Mouse (Mus musculus): ENCODE measurements around the gene Dctn1. TPM values are rescaled to one million over a fixed set of nuclear protein-coding genes. Genes with fewer than 3 reads are reported as not detected.
"Not testable (repeated sequence)": the region's sequence is repeated elsewhere in the genome, so short reads cannot be mapped to it uniquely, and the experiment has no call there.

Dctn1 gene
- total and polyA plus RNA-seq, 3 experiments = 84.2 to 141 (median 125) TPM

GRCm38 (mm10) chr6:83156259-83156684, 9.4 kb upstream of the Dctn1 start, which contains the start of the genes Wdr54 and 1700003E16Rik:
TSS of gene Wdr54 (minus strand) at chr6:83156397.
TSS of gene 1700003E16Rik (plus strand) at chr6:83156404.
- Histone ChIP-seq H3K27ac (no peak within 1 kb of the TSS), H3K9ac (ENCODE audit: low read depth, low read length) (peak within 1 kb of the TSS; percentile 53), H3K79me2 (replicated peaks; ENCODE audit: control insufficient read depth, insufficient read depth, low read length) (no peaks in the 10 kb centered on the region), H3K36me3 (ENCODE audit: control insufficient read depth, insufficient read depth, low read length) (no peaks in the 10 kb centered on the region), H3K27me3 (ENCODE audit: control insufficient read depth, insufficient read depth, low read length) (no peaks in the 10 kb centered on the region), H3K4me1 (ENCODE audit: control insufficient read depth, insufficient read depth, low read length) (peaks cover 1% of the 10 kb centered on the region; the same call in 1 of the 2 replicates), H3K4me3 (peak within 1 kb of the TSS; percentile 52)
- DNase-seq = peak; percentile 66 to 75
- intact Hi-C loops (cut with DNase I) = no loop called here
- TF ChIP-seq EP300 (IDR thresholded peaks at IDR 0.05; ENCODE audit: insufficient read depth, low read depth, low read length) = no peak
- no peak for TF ChIP-seq POLR2A (IDR thresholded peaks at IDR 0.05; ENCODE audit: insufficient read depth, low read depth, low read length)
- TF ChIP-seq CTCF (IDR thresholded peaks at IDR 0.05) = no peak
- WGBS = 2% methylated on average over 32 of the region's 32 CpGs

- 25% methylated on average over 3 of the region's 3 CpGs for WGBS
- intact Hi-C loops (cut with DNase I) = loop anchor here (2.0 kb wide), 3 partner anchors 19 to 53 kb away; no protein-coding TSS in a partner anchor
- not testable (repeated sequence) for H3K4me1 ChIP-seq (ENCODE audit: control insufficient read depth, insufficient read depth, low read length)
These were observed 6.3 kb upstream of the Dctn1 start for GRCm38 (mm10) chr6:83159456-83159855.

GRCm38 (mm10) chr6:83161442-83161841, 4.3 kb upstream of the Dctn1 start:
- DNase-seq = no peak
- TF ChIP-seq POLR2A (IDR thresholded peaks at IDR 0.05; ENCODE audit: insufficient read depth, low read depth, low read length) = no peak
- no peak for TF ChIP-seq EP300 (IDR thresholded peaks at IDR 0.05; ENCODE audit: insufficient read depth, low read depth, low read length)
- TF ChIP-seq CTCF (IDR thresholded peaks at IDR 0.05) = no peak
- Histone ChIP-seq H3K79me2 (replicated peaks; ENCODE audit: control insufficient read depth, insufficient read depth, low read length) (0 out of 2 replicates have a peak, but pooled peaks cover 2% of the 10 kb centered on the region), H3K9ac (ENCODE audit: low read depth, low read length) (no peak overlapping the region), H3K36me3 (ENCODE audit: control insufficient read depth, insufficient read depth, low read length) (no peaks in the 10 kb centered on the region), H3K4me3 (no peak overlapping the region), H3K27me3 (ENCODE audit: control insufficient read depth, insufficient read depth, low read length) (peaks cover 2% of the 10 kb centered on the region; the same call in 1 of the 2 replicates), H3K4me1 (ENCODE audit: control insufficient read depth, insufficient read depth, low read length) (peaks cover 3% of the 10 kb centered on the region; the same call in 1 of the 2 replicates), H3K27ac (no peak overlapping the region)
- WGBS = 33% methylated on average over 19 of the region's 19 CpGs
- intact Hi-C loops (cut with DNase I) = loop anchor here (2.0 kb wide), 1 partner anchor 165 kb away; no protein-coding TSS in a partner anchor

More at GRCm38 (mm10) chr6:83159456-83159855, 6.3 kb upstream of the Dctn1 start:
- peak; percentile 66 for TF ChIP-seq CTCF (IDR thresholded peaks at IDR 0.05)
- not testable (repeated sequence) for H3K79me2 ChIP-seq (replicated peaks; ENCODE audit: control insufficient read depth, insufficient read depth, low read length); H3K27ac ChIP-seq; H3K36me3 ChIP-seq (ENCODE audit: control insufficient read depth, insufficient read depth, low read length); H3K27me3 ChIP-seq (ENCODE audit: control insufficient read depth, insufficient read depth, low read length); H3K4me3 ChIP-seq; H3K9ac ChIP-seq (ENCODE audit: low read depth, low read length); DNase-seq

GRCm38 (mm10) chr6:83161921-83162641, 3.6 kb upstream of the Dctn1 start:
- Histone ChIP-seq H3K4me3 (peak overlapping the region; percentile 27), H3K27ac (peak overlapping the region; percentile 12; the same call in 1 of the 2 replicates), H3K36me3 (ENCODE audit: control insufficient read depth, insufficient read depth, low read length) (no peaks in the 10 kb centered on the region), H3K79me2 (replicated peaks; ENCODE audit: control insufficient read depth, insufficient read depth, low read length) (0 out of 2 replicates have a peak, but pooled peaks cover 2% of the 10 kb centered on the region), H3K4me1 (ENCODE audit: control insufficient read depth, insufficient read depth, low read length) (peaks cover 1% of the 10 kb centered on the region; the same call in 1 of the 2 replicates), H3K27me3 (ENCODE audit: control insufficient read depth, insufficient read depth, low read length) (peaks cover 2% of the 10 kb centered on the region; the same call in 1 of the 2 replicates), H3K9ac (ENCODE audit: low read depth, low read length) (peak overlapping the region; percentile 27)
- TF ChIP-seq POLR2A (IDR thresholded peaks at IDR 0.05; ENCODE audit: insufficient read depth, low read depth, low read length) (no peak), CTCF (IDR thresholded peaks at IDR 0.05) (no peak), EP300 (IDR thresholded peaks at IDR 0.05; ENCODE audit: insufficient read depth, low read depth, low read length) (no peak)
- 1% methylated on average over 49 of the region's 49 CpGs for WGBS
- DNase-seq = peak; percentile 61 to 65
- intact Hi-C loops (cut with DNase I) = loop anchor here (2.0 kb wide), 1 partner anchor 165 kb away; no protein-coding TSS in a partner anchor

GRCm38 (mm10) chr6:83162701-83163100, 3.0 kb upstream of the Dctn1 start:
- Histone ChIP-seq H3K27ac (peak overlapping the region; percentile 12; the same call in 1 of the 2 replicates), H3K79me2 (replicated peaks; ENCODE audit: control insufficient read depth, insufficient read depth, low read length) (0 out of 2 replicates have a peak, but pooled peaks cover 2% of the 10 kb centered on the region)
- 1% methylated on average over 8 of the region's 8 CpGs for WGBS

More at GRCm38 (mm10) chr6:83162701-83163100, 3.0 kb upstream of the Dctn1 start:
- intact Hi-C loops (cut with DNase I) = no loop called here
- no peak for TF ChIP-seq POLR2A (IDR thresholded peaks at IDR 0.05; ENCODE audit: insufficient read depth, low read depth, low read length)
- no peak for TF ChIP-seq EP300 (IDR thresholded peaks at IDR 0.05; ENCODE audit: insufficient read depth, low read depth, low read length)
- peak; percentile 72 for TF ChIP-seq CTCF (IDR thresholded peaks at IDR 0.05)
- H3K36me3 ChIP-seq (ENCODE audit: control insufficient read depth, insufficient read depth, low read length) = no peaks in the 10 kb centered on the region
- DNase-seq = peak; percentile 36 to 62
- no peak overlapping the region for H3K9ac ChIP-seq (ENCODE audit: low read depth, low read length)
- peak overlapping the region; percentile 27 for H3K4me3 ChIP-seq
- peaks cover 2% of the 10 kb centered on the region; the same call in 1 of the 2 replicates for H3K27me3 ChIP-seq (ENCODE audit: control insufficient read depth, insufficient read depth, low read length)
- peaks cover 1% of the 10 kb centered on the region; the same call in 1 of the 2 replicates for H3K4me1 ChIP-seq (ENCODE audit: control insufficient read depth, insufficient read depth, low read length)

Data from heart, adult 2 months (tissue).